Mouse (Mus musculus) hindbrain, embryonic 10.5 days (tissue): Measurements from ENCODE around the gene Sacs. TPM values are rescaled to one million over a fixed set of nuclear protein-coding genes. Genes with fewer than 3 reads are reported as not detected.
"Not testable (repeated sequence)": the region's sequence is repeated elsewhere in the genome, so short reads cannot be mapped to it uniquely, and the experiment has no call there.

Source experiments
- DNase-seq: peaks from one replicate; pipeline ENCODE4 v3.0.0-alpha.2; 2017; ENCODE audit warnings: low spot score
- H3K27ac ChIP-seq: fragments of 300-500 bp; sonication (generic); 2 replicates; pipeline ENCODE4 v1.5.1; 2016; ENCODE audit warnings: mild to moderate bottlenecking, moderate library complexity
- H3K27me3 ChIP-seq: fragments of 300-500 bp; sonication (generic); 2 replicates; pipeline ENCODE4 v1.6.1; 2016; ENCODE audit warnings: mild to moderate bottlenecking; ENCODE audit not compliant: poor library complexity, insufficient read depth, severe bottlenecking
- H3K36me3 ChIP-seq: fragments of 300-500 bp; sonication (generic); 2 replicates; pipeline ENCODE4 v1.6.1; 2016; ENCODE audit warnings: mild to moderate bottlenecking, moderate library complexity
- H3K4me1 ChIP-seq: fragments of 300-500 bp; sonication (generic); replicated peaks from 2 replicates; pipeline ENCODE4 v1.6.1; 2016; ENCODE audit warnings: mild to moderate bottlenecking
- H3K4me3 ChIP-seq: fragments of 300-500 bp; sonication (generic); 2 replicates; pipeline ENCODE4 v1.5.1; 2016; ENCODE audit warnings: mild to moderate bottlenecking, moderate library complexity
- H3K9me3 ChIP-seq: fragments of 300-500 bp; sonication (generic); 2 replicates; pipeline ENCODE4 v1.6.1; 2016; ENCODE audit warnings: mild to moderate bottlenecking, moderate library complexity
- WGBS: fragments of 180-500 bp; shearing (Covaris S2); methylation state at CpG from one replicate; pipeline ENCODE4 v1.1.7; 2016; 5-methylcytosine and 5-hydroxymethylcytosine counted together
- polyA plus RNA-seq: library from polyadenylated mRNA; unstranded; fragments of >200 nt; fragmentation: Nextera tagmentation; extraction: Ambion mirVana; gene quantifications from 2 replicates; pipeline ENCODE4 v1.2.1, GENCODE M21; 2016

Sacs gene
- polyA plus RNA-seq = 3.1 and 3.2 TPM in 2 replicates

DNA sequence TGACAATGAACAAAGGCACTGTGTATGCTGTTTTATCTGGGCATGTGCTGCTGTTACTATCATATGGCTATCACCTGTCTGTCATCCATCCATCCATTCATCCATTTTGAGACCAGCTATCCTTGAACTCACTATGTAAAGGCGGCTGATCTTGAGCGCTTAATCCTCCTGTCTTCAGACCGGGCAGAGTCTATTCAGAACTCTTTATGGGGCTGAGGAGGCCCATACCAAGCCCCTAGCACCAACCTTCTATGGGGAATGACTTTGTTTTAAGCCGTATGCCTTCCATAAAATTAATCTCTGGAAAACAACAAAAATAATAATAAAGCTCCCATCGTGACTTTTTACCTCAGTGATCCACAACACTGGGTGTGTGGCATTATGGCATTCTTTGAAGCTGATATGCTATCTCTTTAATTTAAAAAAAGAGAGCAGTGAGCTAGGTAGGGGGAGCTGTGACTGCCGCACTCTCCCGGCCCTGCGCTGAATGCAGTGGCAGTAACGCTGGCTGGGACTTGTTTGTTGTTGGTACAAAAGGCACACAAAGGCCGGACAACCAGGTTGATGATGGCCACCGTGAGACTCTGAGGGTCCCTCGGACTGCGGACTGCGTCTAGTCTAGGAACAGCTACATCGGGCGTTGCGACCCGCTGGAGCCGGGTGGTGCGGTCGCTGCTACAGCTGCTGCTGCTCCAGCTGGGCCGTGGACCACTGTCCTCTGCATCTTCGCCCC is at the start of gene Sacs:
TSS of gene Sacs (plus strand) at position 464 of the 733 bp plus-strand sequence.
- peaks cover 13% of the 10 kb centered on the region for H3K4me1 ChIP-seq

DNA sequence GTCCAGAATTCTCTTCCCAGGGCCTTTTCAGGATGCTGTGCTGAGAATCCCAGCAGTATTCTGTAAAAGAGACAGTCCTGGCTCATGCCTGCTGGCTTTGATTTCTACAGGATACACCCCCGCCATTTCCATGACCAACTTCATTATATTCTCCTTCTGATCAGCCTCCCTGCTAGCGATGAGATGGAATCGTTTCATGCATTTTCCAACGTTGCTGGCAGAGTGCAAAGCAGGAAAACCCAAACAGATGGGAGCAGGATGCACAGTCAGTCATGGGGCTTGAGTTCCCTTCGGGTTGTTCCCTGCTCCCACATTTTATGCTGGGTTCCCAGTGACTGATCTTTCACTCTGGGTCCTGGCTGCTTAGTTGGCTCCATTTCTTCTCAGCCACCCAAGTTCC is 47.3 kb upstream of the Sacs start:
- no peak overlapping the region for H3K27ac ChIP-seq
- H3K4me3 ChIP-seq = no peak overlapping the region
- no peak for DNase-seq
- no peaks in the 10 kb centered on the region for H3K36me3 ChIP-seq
- 86% methylated on average over 5 of the region's 5 CpGs for whole genome bisulfite sequencing
- no peaks in the 10 kb centered on the region for H3K4me1 ChIP-seq
- no peaks in the 10 kb centered on the region for H3K9me3 ChIP-seq
- H3K27me3 ChIP-seq = no peaks in the 10 kb centered on the region

More for the DNA sequence above, at the start of gene Sacs:
- WGBS = 5% methylated on average over 23 of the region's 23 CpGs
- peak within 1 kb of the TSS; percentile 60 for H3K4me3 ChIP-seq
- DNase-seq = peak; percentile 60
- H3K9me3 ChIP-seq = no peaks in the 10 kb centered on the region
- peak within 1 kb of the TSS; percentile 76 for H3K27ac ChIP-seq
- peaks cover 41% of the 10 kb centered on the region for H3K27me3 ChIP-seq
- no peaks in the 10 kb centered on the region for H3K36me3 ChIP-seq

DNA sequence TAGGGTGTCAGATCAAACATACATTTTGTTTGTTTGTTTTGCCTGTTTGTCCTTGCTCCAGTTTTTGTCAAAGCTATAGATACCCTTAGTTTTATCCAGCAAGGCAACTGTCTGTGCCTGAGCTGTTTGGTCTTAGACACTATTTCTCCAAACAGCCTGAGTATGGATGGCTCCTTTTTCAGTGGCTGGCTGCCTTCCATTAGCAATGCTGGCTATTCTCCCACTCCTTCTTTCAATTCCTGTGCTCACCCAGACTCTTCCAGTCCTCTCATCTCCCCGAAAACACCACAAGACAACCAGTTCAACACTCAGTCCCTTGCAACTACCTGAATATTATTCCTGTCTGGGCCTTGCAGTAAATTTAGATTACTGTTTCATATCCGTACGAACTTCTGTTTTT is 46.2 kb upstream of the Sacs start:
- H3K9me3 ChIP-seq = no peaks in the 10 kb centered on the region
- H3K4me1 ChIP-seq = no peaks in the 10 kb centered on the region
- no peaks in the 10 kb centered on the region for H3K27me3 ChIP-seq
- 91% methylated on average over 3 of the region's 3 CpGs for WGBS
- DNase-seq = no peak
- no peaks in the 10 kb centered on the region for H3K36me3 ChIP-seq
- H3K4me3 ChIP-seq = no peak overlapping the region
- no peak overlapping the region for H3K27ac ChIP-seq

DNA sequence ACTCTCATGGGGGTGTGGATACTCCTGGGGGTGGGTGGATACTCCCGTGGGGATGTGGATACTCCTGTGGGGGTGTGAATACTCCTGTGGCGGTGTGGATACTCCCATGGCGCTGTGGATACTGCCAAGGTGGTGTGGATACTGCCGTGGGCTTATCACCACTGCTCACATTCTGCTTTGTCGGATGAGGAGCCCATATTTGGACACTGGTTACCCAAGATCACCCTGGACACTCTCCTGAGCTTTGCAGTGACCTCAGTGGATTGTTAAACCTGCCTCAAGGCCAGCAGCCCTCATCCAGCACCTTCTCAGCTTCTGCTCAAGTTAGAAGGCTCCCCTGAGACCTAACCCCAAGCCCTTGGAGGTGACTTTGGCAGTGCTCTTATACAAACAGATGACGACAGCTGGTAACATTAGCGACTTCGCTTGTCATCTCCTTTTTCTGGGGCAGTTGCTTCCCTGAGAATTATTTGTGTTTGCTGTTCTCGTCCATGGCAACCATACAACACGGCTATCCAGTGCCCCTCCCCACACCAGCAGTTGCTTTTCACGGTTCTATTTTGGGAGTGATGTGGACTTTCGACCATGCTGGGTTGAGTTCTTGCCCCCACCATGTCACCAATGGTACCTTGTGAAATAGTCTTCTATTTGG is 40.2 kb upstream of the Sacs start:
- Histone ChIP-seq H3K4me1 (no peaks in the 10 kb centered on the region), H3K36me3 (no peaks in the 10 kb centered on the region), H3K27me3 (no peaks in the 10 kb centered on the region), H3K4me3 (no peak overlapping the region), H3K27ac (no peak overlapping the region), H3K9me3 (no peaks in the 10 kb centered on the region)
- WGBS = 80% methylated on average over 12 of the region's 12 CpGs
- DNase-seq = no peak

DNA sequence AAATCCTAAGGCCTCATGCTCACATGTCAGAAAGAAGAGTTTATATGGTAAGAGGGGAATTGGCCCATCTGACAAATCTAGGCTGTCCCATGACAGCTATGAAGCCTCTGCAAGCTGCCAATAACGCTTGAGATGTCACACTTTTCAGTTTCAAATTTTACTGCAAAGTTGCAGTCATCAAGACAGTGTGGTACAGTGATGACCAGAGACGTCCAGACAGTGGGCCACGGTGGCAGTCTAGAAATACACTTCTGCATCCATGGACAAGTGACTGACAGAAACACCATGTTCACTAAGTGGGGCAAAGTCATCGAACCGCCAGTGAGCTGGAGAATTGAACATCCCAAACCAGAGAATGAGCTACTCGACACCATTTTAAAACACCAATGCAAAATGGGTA is 37.5 kb upstream of the Sacs start:
- Histone ChIP-seq H3K9me3 (no peaks in the 10 kb centered on the region), H3K4me1 (no peaks in the 10 kb centered on the region), H3K27me3 (peaks cover 6% of the 10 kb centered on the region; the same call in 1 of the 2 replicates), H3K27ac (no peak overlapping the region), H3K4me3 (no peak overlapping the region), H3K36me3 (no peaks in the 10 kb centered on the region)
- WGBS = 91% methylated on average over 6 of the region's 6 CpGs
- no peak for DNase-seq

DNA sequence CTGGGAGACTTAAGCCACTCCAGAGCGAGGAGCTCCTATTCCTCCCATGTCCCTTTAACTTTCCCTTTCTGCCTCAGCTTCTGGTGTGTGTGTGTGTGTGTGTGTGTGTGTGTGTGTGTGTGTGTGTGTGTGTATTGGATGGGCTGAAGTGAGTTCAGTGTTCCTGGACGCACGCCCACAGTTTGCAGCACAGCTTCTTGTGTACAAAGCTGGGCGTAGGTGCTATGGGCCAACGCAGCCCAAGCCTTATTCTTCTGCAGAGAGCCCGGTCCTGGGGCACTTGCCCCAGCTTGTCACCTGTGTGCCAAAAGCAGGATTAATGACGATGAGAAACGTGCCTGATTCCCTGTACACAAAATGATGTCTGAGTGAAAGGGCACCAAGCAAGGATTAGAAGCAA is 31.9 kb upstream of the Sacs start:
- WGBS = 82% methylated on average over 8 of the region's 8 CpGs
- Histone ChIP-seq H3K36me3 (no peaks in the 10 kb centered on the region), H3K27ac (no peak overlapping the region), H3K4me1 (no peaks in the 10 kb centered on the region), H3K4me3 (no peak overlapping the region), H3K27me3 (peaks cover 27% of the 10 kb centered on the region), H3K9me3 (no peaks in the 10 kb centered on the region)
- no peak for DNase-seq

DNA sequence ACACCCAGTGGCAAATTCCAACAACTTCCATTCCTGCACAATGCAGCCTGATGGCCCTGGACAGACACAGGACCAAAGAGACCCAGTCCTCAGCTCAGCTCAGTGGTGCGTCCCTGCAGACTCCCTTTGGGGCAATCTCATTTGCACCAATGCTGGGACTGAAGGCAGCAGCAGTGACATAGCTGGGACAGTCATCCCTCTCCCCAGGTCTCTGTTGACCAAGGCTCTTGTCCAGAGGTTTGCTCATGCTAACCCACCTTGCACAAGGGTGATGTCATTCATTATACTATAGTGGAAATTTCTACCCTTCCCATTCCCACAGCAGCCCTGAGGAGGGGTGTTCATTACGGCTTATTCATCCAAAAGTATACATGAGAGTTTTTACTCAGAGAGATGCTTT is 29.6 kb upstream of the Sacs start:
- Histone ChIP-seq H3K27me3 (peaks cover 32% of the 10 kb centered on the region), H3K9me3 (no peaks in the 10 kb centered on the region), H3K36me3 (no peaks in the 10 kb centered on the region), H3K4me3 (no peak overlapping the region), H3K4me1 (0 out of 2 replicates have a peak, but pooled peaks cover 4% of the 10 kb centered on the region), H3K27ac (no peak overlapping the region)
- DNase-seq = no peak
- WGBS = 76% methylated on average over 2 of the region's 2 CpGs

DNA sequence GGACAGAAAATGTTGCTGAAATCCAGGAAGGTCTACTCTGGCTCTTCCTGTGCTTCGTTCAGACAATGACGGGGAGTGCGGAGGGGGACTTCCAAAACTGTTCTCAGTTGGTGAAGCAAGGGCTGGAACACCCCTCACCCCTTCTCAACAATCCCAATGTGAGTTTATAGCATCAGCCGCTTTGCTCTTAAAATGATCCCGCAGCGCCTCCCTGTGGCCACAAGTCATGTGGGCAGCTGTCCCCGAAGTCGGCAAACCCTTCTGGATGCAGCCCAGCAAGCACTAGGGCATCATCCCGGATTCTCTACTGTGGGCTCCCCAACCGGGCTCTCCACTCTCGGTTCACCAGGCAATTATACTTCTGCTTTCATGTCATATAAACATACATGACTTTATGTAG is 25.9 kb upstream of the Sacs start:
- no peak overlapping the region for H3K27ac ChIP-seq
- H3K27me3 ChIP-seq = peaks cover 21% of the 10 kb centered on the region; the same call in 1 of the 2 replicates
- no peaks in the 10 kb centered on the region for H3K9me3 ChIP-seq
- 0 out of 2 replicates have a peak, but pooled peaks cover 4% of the 10 kb centered on the region for H3K4me1 ChIP-seq
- 5% methylated on average over 11 of the region's 11 CpGs for WGBS
- DNase-seq = peak; percentile 85
- H3K36me3 ChIP-seq = no peaks in the 10 kb centered on the region
- no peak overlapping the region for H3K4me3 ChIP-seq

DNA sequence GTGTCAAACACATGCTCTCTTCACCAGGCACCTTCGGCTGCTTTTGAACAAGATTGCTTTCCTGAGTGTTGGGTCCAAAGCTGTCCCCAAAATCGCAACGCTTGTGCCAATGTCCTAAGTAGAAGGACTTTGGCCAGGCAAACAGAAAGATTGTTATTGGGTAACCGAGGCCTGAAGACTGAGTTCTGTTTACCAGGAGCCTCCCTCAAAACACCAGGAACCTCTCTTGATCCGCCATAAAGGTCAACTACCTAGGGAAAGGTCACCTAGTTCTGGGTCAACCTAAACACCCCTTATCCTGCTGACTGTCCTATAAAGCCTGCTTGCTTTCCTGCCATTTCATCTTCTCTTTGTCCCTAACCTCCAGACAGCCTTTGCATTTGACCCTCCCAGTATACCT is 13.5 kb upstream of the Sacs start:
- no peaks in the 10 kb centered on the region for H3K4me1 ChIP-seq
- 88% methylated on average over 5 of the region's 5 CpGs for WGBS
- DNase-seq = no peak
- no peaks in the 10 kb centered on the region for H3K36me3 ChIP-seq
- no peak overlapping the region for H3K4me3 ChIP-seq
- no peak overlapping the region for H3K27ac ChIP-seq
- 0 out of 2 replicates have a peak, but pooled peaks cover 3% of the 10 kb centered on the region for H3K9me3 ChIP-seq
- H3K27me3 ChIP-seq = no peaks in the 10 kb centered on the region

DNA sequence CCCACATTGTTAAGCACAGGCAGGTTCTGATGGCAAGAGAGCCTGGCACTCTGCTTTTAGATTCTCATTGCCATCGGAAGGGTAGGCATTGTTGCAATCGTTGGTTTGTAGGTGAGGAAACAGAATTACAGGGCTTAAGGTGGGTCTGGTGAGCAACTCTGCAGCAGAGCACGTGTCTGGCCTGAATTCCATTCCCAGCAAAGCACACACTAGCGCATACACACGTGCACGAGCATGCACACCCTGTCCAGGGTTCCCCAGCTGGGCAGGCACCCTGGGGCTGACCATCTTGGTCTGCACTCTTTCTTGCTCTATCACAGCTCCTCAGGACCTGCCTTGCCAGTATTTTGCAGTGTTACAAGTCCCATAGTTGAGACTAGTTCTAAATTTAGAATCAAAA is 13.1 kb upstream of the Sacs start:
- Histone ChIP-seq H3K9me3 (0 out of 2 replicates have a peak, but pooled peaks cover 3% of the 10 kb centered on the region), H3K4me3 (no peak overlapping the region), H3K27ac (no peak overlapping the region), H3K4me1 (no peaks in the 10 kb centered on the region), H3K36me3 (no peaks in the 10 kb centered on the region), H3K27me3 (no peaks in the 10 kb centered on the region)
- WGBS = 87% methylated on average over 6 of the region's 6 CpGs
- no peak for DNase-seq

DNA sequence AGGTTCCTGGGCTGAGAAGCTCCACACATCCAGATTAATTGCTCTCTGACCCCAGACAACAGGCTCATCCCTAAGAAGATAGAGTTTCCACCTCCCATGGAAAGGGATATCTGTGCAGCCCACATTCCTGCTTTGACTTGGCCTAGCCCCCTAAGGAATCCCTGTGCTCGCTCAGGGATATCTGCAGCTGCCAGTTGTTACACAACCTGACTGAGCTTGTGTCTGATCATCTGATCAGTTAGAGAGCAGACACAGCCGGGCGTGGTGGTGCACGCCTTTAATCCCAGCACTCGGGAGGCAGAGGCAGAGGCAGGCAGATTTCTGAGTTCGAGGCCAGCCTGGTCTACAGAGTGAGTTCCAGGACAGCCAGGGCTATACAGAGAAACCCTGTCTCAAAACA is 10.9 kb upstream of the Sacs start:
- not testable (repeated sequence) for H3K36me3 ChIP-seq, H3K4me1 ChIP-seq, H3K9me3 ChIP-seq, H3K4me3 ChIP-seq, DNase-seq, H3K27ac ChIP-seq, H3K27me3 ChIP-seq
- 84% methylated on average over 6 of the region's 6 CpGs for WGBS

DNA sequence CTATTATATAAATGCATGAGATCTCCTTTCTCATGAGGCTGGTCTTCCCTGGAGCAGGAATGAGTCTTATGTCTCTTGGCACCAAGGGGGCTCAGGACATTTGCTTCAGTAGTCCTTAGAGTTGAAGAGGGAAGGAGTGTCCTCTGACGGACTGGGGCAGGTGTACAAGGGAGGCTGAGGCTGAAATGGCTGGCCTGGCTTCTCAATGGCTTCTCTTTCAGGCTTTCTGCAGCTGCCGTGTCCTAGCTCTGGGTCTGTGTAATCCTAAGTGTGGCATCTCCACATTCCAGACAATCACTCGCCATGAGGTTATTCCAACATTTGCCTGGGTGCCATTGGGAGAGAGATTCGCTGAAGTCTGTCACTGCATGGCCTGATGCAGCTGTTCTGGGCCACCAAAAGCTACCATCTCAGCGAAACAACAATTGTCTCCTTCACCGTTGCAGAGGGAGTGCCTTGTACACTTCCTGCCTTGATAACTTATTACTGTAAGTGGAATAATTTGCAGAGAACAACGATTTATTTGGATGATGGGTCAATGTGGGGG is 9.2 kb upstream of the Sacs start:
- Histone ChIP-seq H3K4me3 (no peak overlapping the region), H3K9me3 (no peaks in the 10 kb centered on the region), H3K36me3 (no peaks in the 10 kb centered on the region), H3K27me3 (peaks cover 8% of the 10 kb centered on the region; the same call in 1 of the 2 replicates), H3K27ac (no peak overlapping the region), H3K4me1 (no peaks in the 10 kb centered on the region)
- 85% methylated on average over 7 of the region's 7 CpGs for WGBS
- no peak for DNase-seq

DNA sequence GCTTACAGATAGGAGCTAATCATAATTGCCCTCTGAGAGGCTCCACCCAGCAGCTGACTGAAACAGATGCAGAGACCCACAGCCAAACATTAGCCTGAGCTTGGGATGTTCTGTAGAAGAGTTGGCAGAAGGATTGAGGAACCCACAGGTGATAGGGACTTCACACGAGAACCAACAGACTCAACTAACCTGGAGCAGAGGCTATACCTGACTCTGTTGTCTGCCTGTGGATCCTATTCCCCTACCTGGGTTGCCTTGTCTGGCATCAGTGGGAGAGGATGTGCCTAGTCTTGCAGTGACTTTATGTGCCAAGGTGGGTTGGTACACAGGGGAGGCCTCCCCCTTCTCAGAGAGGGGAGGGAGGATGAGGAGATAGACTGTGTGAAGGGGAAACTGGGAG is 5.7 kb upstream of the Sacs start:
- DNase-seq = no peak
- Histone ChIP-seq H3K27ac (no peak overlapping the region), H3K27me3 (peaks cover 20% of the 10 kb centered on the region; the same call in 1 of the 2 replicates), H3K36me3 (no peaks in the 10 kb centered on the region), H3K4me1 (peaks cover 6% of the 10 kb centered on the region; the same call in 1 of the 2 replicates), H3K4me3 (no peak overlapping the region), H3K9me3 (no peaks in the 10 kb centered on the region)
- WGBS = 93% methylated on average over 1 of the region's 1 CpGs
